Mouse (Mus musculus) forebrain, postnatal 0 days (tissue): ENCODE results near the gene Mcm9. TPM values are rescaled to one million over a fixed set of nuclear protein-coding genes. Genes with fewer than 3 reads are reported as not detected.

Source experiments
- ATAC-seq: fragments of 200-750 bp; cut with Nextera tagmentation; 2 replicates; pipeline ENCODE4 v1.8.0; 2017; ENCODE audit warnings: mild to moderate bottlenecking, moderate library complexity
- DNase-seq: peaks from one replicate; pipeline ENCODE4 v3.0.0-alpha.2; 2015
- H3K27ac ChIP-seq: fragments of 300-500 bp; sonication (generic); 2 replicates; pipeline ENCODE4 v1.5.1; 2014; ENCODE audit warnings: low read depth, mild to moderate bottlenecking, antibody characterized with exemption, low read length, moderate library complexity, mixed read lengths
- H3K27me3 ChIP-seq: fragments of 300-500 bp; sonication (generic); 2 replicates; pipeline ENCODE4 v1.6.1; 2014; ENCODE audit warnings: mild to moderate bottlenecking, low read length, mixed read lengths; ENCODE audit not compliant: insufficient read depth
- H3K36me3 ChIP-seq: fragments of 300-500 bp; sonication (generic); 2 replicates; pipeline ENCODE4 v1.6.1; 2014; ENCODE audit warnings: mild to moderate bottlenecking, moderate library complexity; ENCODE audit not compliant: insufficient read depth
- H3K4me1 ChIP-seq: fragments of 300-500 bp; sonication (generic); 2 replicates; pipeline ENCODE4 v1.6.1; 2014; ENCODE audit warnings: antibody characterized with exemption; ENCODE audit not compliant: insufficient read depth
- H3K4me2 ChIP-seq: fragments of 300-500 bp; sonication (generic); 2 replicates; pipeline ENCODE4 v1.6.1; 2014; ENCODE audit warnings: low read depth, mild to moderate bottlenecking, moderate library complexity
- H3K4me3 ChIP-seq: fragments of 300-500 bp; sonication (generic); 2 replicates; pipeline ENCODE4 v1.5.1; 2014; ENCODE audit warnings: low read depth, low read length, mixed read lengths
- H3K9ac ChIP-seq: fragments of 300-500 bp; sonication (generic); 2 replicates; pipeline ENCODE4 v1.6.1; 2014; ENCODE audit warnings: mild to moderate bottlenecking
- H3K9me3 ChIP-seq: fragments of 300-500 bp; sonication (generic); 2 replicates; pipeline ENCODE4 v1.6.1; 2016; ENCODE audit warnings: low read length
- CTCF ChIP-seq: sonication (generic); IDR thresholded peaks from 2 replicates; pipeline ENCODE4 v1.5.1; 2016; ENCODE audit warnings: antibody characterized with exemption, control low read depth, low read depth
- WGBS: fragments of 180-500 bp; shearing (Covaris S2); extraction: QIAGEN DNeasy Blood & Tissue Kit; methylation state at CpG from one replicate; pipeline ENCODE4 v1.1.7; 2014; 5-methylcytosine and 5-hydroxymethylcytosine counted together
- polyA plus RNA-seq: library from polyadenylated mRNA; unstranded; fragments of >200 nt; fragmentation: Nextera tagmentation; extraction: Ambion mirVana; gene quantifications from 2 replicates; pipeline ENCODE4 v1.2.1, GENCODE M21; 2015
- total RNA-seq: library from RNA; depleted of rRNA; stranded (reverse); fragments of >200 nt; gene quantifications from 2 replicates; pipeline ENCODE4 v1.2.3, GENCODE M21; 2014

Mcm9 gene
- total and polyA plus RNA-seq, 2 experiments from 2014 or later: 4.5 to 5.4 TPM

DNA sequence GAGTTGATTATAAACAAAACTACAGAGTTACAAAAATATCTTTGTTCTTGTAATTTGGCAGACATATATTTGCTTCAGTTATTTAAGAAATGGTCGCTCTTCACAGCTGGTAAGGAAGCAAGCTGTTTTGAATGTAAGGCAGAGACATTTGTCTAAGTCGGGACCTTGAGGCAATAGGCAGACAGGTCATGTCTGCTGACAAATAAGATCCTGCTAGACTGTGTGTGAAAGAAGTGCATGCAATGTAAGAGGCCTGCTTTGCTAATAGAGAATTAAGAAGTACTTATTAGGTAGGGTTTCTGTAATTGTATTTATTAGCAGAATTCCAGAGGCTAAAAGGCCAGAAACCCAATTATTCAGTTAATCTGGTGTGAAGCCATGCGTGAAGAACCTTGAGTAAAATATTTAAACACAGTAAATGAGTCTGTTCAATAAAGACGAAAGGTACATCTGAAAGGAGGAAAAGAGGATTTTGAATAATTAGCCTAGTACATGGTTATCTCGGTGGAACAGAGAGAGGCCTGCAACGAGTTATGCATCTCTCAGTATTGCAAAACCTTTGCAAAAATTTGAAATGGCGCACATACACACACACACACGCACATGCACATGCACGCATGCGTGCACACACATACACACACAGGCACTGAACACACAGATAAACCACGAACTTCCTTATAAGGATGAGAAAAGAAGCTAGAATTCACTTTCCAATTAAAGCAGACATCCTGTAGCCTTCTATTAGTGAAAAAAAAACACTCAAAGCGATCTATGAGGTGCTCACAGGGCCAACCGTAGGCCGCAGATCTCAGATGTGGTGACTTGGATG is 112.3 kb downstream of the Mcm9 start:
- no peaks in the 10 kb centered on the region for H3K36me3 ChIP-seq
- no peak for DNase-seq
- 0 out of 2 replicates have a peak overlapping the region, but pooled peaks have one; percentile 2 for H3K27ac ChIP-seq
- H3K4me1 ChIP-seq: peaks cover 7% of the 10 kb centered on the region; the same call in 1 of the 2 replicates
- H3K4me3 ChIP-seq: no peak overlapping the region
- H3K9me3 ChIP-seq: no peaks in the 10 kb centered on the region
- no peak for TF ChIP-seq CTCF
- WGBS: 44% methylated on average over 14 of the region's 14 CpGs
- no peak overlapping the region for H3K4me2 ChIP-seq
- no peak overlapping the region for H3K9ac ChIP-seq
- H3K27me3 ChIP-seq: no peaks in the 10 kb centered on the region
- ATAC-seq: peak; percentile 24

GRCm38 (mm10) chr10:53512491-53512890 is 117.7 kb downstream of the Mcm9 start:
- H3K4me3 ChIP-seq: no peak overlapping the region
- TF ChIP-seq CTCF: peak; percentile 25; the same call in 1 of the 2 replicates
- no peak overlapping the region for H3K4me2 ChIP-seq
- H3K4me1 ChIP-seq: no peaks in the 10 kb centered on the region
- no peak overlapping the region for H3K9ac ChIP-seq
- no peaks in the 10 kb centered on the region for H3K27me3 ChIP-seq
- WGBS: 40% methylated on average over 1 of the region's 1 CpGs
- no peaks in the 10 kb centered on the region for H3K9me3 ChIP-seq
- H3K36me3 ChIP-seq: no peaks in the 10 kb centered on the region
- H3K27ac ChIP-seq: no peak overlapping the region
- ATAC-seq (no peak), DNase-seq (no peak)

DNA sequence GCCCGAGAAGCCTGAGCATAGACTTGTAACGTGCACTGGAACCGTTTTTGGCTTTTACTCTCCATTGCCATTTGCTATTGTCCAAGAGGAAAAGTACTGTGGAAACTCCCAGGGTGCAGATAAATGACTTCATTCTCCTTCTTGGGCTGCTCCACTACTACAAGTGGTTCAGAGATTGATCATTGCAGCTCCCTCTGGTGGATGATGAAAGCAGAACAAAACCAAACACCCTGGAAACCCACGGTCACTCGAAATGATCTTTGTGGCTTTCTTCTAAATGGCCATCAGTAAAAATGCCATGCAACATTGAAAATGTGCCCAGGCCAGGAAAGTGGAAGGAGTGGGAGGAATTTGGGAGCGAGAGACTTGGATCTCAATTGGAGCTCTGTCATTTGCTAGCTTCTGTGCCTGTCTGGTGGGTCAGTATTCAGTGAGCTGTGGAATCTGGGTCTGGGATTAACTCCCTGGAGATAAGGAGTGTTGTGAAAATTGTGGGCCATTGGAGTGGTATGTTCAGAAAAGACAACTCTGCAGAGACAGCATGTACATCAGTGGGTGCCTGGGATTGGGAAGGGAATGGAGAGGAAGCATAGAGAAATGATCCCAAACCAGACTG is 121.0 kb downstream of the Mcm9 start:
- no peak overlapping the region for H3K4me3 ChIP-seq
- H3K36me3 ChIP-seq: no peaks in the 10 kb centered on the region
- WGBS: 19% methylated on average over 6 of the region's 6 CpGs
- no peak overlapping the region for H3K4me2 ChIP-seq
- no peaks in the 10 kb centered on the region for H3K27me3 ChIP-seq
- no peaks in the 10 kb centered on the region for H3K9me3 ChIP-seq
- no peak overlapping the region for H3K27ac ChIP-seq
- no peaks in the 10 kb centered on the region for H3K4me1 ChIP-seq
- peak; percentile 82 for DNase-seq
- H3K9ac ChIP-seq: no peak overlapping the region
- TF ChIP-seq CTCF: peak; percentile 81
- peak; percentile 90 for ATAC-seq

DNA sequence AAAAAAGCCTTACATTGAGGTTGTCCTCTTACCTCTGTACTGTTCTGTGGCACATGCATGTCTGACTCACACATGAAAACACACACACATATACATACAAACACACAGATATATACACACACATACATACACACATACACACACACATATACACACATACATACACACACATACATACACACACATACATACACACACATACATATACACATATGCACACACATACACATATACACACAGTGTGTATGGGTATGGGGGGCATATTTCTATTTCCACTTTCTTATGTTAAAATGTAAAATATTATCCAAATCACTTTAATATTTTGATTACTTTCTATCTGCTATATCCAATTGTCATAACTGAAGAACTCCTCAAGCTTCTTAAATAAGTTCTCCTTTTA is 121.6 kb downstream of the Mcm9 start:
- Histone ChIP-seq H3K27ac (no peak overlapping the region), H3K4me2 (no peak overlapping the region), H3K9me3 (no peaks in the 10 kb centered on the region), H3K4me3 (no peak overlapping the region), H3K9ac (no peak overlapping the region), H3K36me3 (no peaks in the 10 kb centered on the region), H3K4me1 (no peaks in the 10 kb centered on the region), H3K27me3 (no peaks in the 10 kb centered on the region)
- ATAC-seq (no peak), DNase-seq (no peak)
- no peak for TF ChIP-seq CTCF

GRCm38 (mm10) chr10:53505526-53505925 is 124.7 kb downstream of the Mcm9 start:
- Histone ChIP-seq H3K9ac (no peak overlapping the region), H3K4me1 (no peaks in the 10 kb centered on the region), H3K4me2 (no peak overlapping the region), H3K27me3 (no peaks in the 10 kb centered on the region), H3K27ac (no peak overlapping the region), H3K9me3 (no peaks in the 10 kb centered on the region), H3K4me3 (no peak overlapping the region), H3K36me3 (no peaks in the 10 kb centered on the region)
- ATAC-seq: no peak
- DNase-seq: no peak
- TF ChIP-seq CTCF: no peak
- 71% methylated on average over 2 of the region's 2 CpGs for WGBS

DNA sequence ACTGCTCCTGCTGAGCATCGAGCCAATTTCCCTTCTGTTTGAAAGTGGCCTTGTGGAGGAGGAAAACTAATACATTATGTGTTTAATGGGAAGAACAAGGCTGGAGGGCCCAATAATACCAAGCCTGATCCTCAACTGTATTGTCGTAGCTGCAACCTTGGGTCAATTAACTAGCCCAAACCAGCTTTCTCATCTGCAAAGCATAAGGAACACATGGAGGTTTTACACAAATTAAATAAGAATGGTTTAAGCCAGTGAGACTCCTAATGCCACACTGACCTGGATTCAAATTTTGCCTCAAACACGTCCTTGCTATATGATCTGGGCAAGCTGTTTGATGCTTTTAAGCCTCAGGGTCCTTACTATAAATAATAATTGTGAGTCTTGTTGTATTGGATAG is 125.2 kb downstream of the Mcm9 start:
- no peak for ATAC-seq
- no peak for DNase-seq
- Histone ChIP-seq H3K27me3 (no peaks in the 10 kb centered on the region), H3K36me3 (no peaks in the 10 kb centered on the region), H3K4me3 (no peak overlapping the region), H3K4me1 (no peaks in the 10 kb centered on the region), H3K9me3 (no peaks in the 10 kb centered on the region), H3K9ac (no peak overlapping the region), H3K27ac (no peak overlapping the region), H3K4me2 (no peak overlapping the region)
- WGBS: 61% methylated on average over 3 of the region's 3 CpGs
- no peak for TF ChIP-seq CTCF
